Mouse (Mus musculus): ENCODE measurements around the gene Slc35d3. TPM values are rescaled to one million over a fixed set of nuclear protein-coding genes. Genes with fewer than 3 reads are reported as not detected.

The Slc35d3 gene
- not detected for total RNA-seq (2023)

GRCm38 (mm10) chr10:19850998-19851691 lies at the start of gene Slc35d3:
TSS of gene Slc35d3 (minus strand) at chr10:19851459.

Other genes with a start within 250 kb of the Slc35d3 start
- gene Il22ra2, start 229.5 kb downstream of the Slc35d3 start, total RNA-seq (2023) = not detected
- not detected for gene Il20ra, start 138.9 kb downstream of the Slc35d3 start, total RNA-seq (2023)
- gene Pex7, start 56.2 kb upstream of the Slc35d3 start, total RNA-seq (2023) = 19.0 TPM
- 34.8 TPM for gene Map3k5, start 83.0 kb upstream of the Slc35d3 start, total RNA-seq (2023)

All from CD4-positive naive resting alpha-beta T cell, adult 76 days (primary cell).